Mouse (Mus musculus) embryonic fibroblast, embryonic 13.5 days (primary cell): Measurements from ENCODE around the gene Hsd17b11. TPM values are rescaled to one million over a fixed set of nuclear protein-coding genes. Genes with fewer than 3 reads are reported as not detected.
A peak's percentile ranks its signal among the peaks of the same experiment; 100 is the strongest.

Experiments
- H3K27ac ChIP-seq: 2 replicates; pipeline ENCODE4 v1.5.1; 2012; ENCODE audit warnings: low read length, control low read depth, inconsistent platforms; ENCODE audit not compliant: insufficient read depth
- H3K4me1 ChIP-seq: 2 replicates; pipeline ENCODE4 v1.6.1; 2011; ENCODE audit warnings: low read length; ENCODE audit not compliant: control insufficient read depth, insufficient read depth
- H3K4me3 ChIP-seq: 2 replicates; pipeline ENCODE4 v1.5.1; 2011; ENCODE audit warnings: mild to moderate bottlenecking, control low read depth, low read length; ENCODE audit not compliant: insufficient read depth
- CTCF ChIP-seq: IDR thresholded peaks from 2 replicates; pipeline ENCODE4 v1.5.1; 2011; ENCODE audit warnings: mild to moderate bottlenecking, control low read depth, low read length, moderate library complexity, borderline replicate concordance; ENCODE audit not compliant: insufficient read depth
- POLR2A ChIP-seq: IDR thresholded peaks from 2 replicates; pipeline ENCODE4 v1.6.1; 2011; ENCODE audit warnings: low read depth, mild to moderate bottlenecking, control low read depth, low read length, moderate library complexity
- polyA plus RNA-seq: library from polyadenylated mRNA; stranded (reverse); fragments of >200 nt; gene quantifications from 2 replicates; pipeline ENCODE4 v1.2.4, GENCODE M21; 2011; ENCODE audit warnings: low read depth; ENCODE audit not compliant: missing spikeins, insufficient read length

The Hsd17b11 gene
- polyA plus RNA-seq: 36.9 and 39.7 TPM in 2 replicates

DNA sequence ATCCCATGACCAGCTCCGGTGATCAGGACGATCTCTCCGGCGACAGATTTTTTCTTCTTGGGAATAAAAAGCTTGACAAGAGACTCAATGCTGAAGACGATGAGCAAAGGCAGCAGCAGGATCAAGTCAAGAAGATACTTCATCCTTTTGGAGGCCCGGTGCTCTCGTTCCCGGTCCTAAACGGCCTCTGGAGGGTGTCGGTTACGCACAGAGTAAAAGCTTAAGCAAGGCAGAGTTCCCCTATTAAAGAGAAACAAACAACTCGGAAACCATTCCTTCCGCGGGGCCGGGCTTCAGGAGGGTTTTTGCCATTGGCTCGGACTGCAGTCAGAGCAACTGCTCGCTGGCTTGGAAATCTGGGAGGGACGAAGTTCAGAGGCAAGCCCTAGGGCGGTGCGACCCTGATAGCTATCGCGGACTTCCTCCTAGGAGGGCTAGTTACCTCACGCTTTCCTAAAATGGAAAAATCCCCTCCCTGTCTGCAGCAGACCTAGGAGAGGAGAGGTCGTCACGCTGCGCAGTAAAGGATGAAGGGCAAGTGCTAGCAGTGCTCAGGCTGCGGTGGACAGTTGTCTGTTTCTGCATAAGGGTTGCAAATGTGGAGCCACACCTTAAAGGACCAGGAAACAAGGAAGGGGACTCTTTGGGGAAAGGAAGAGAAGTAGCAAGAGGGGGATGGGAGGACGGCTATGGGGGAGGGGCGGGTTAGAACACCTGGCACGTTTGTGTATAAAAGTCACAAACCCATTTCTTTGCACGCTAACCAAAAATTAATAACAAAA is at the start of gene Hsd17b11:
Gene Hsd17b11 (minus strand): TSS at position 323 of the 782 bp plus-strand sequence.
- Histone ChIP-seq H3K27ac (peak within 1 kb of the TSS; percentile 66), H3K4me3 (peak within 1 kb of the TSS; percentile 74), H3K4me1 (peaks cover 11% of the 10 kb centered on the region)
- TF ChIP-seq CTCF (no peak), POLR2A (peak; percentile 74)

DNA sequence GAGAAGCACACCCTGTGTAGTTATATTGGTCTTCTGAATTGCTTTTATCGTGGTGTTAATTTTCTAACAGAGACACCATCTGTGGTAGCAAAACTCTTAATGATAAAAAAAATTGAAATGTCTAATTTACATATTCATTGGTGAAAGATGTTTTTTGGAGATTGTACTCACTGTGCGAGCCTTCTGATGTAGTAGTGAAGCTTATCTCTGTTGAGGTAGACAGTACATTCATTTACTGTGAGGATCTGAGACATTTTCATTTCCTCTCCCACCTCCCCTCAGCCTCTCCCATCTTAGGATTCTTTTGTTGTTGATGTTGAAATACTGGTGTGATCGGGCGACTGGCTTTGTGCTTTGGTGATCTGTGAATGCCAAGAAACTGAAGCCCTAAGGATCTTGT is 49.3 kb upstream of the Hsd17b11 start:
- H3K27ac ChIP-seq: no peak overlapping the region
- no peak overlapping the region for H3K4me3 ChIP-seq
- no peaks in the 10 kb centered on the region for H3K4me1 ChIP-seq
- TF ChIP-seq CTCF (no peak), POLR2A (no peak)

DNA sequence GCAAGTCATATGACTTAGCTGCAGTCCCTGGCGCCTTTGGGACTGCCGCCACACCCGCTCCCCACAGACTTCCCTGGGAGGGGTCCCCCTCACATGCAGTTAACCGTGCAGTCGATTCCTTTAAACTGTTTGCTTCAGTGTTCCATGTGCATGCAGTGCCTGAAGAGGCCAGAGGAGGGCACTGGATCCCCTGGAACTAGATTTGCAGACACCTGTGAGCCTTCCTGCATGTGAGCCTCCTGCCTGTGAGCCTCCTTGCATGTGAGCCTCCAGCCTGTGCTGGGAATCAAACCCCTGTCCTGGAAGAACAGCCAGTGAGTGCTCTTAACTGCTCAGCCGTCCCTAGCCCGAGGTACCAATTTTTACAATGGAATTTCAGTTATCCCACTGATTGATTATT is 47.0 kb upstream of the Hsd17b11 start:
- TF ChIP-seq CTCF (peak; percentile 30; the same call in 1 of the 2 replicates), POLR2A (no peak)
- no peak overlapping the region for H3K4me3 ChIP-seq
- H3K4me1 ChIP-seq: no peaks in the 10 kb centered on the region
- H3K27ac ChIP-seq: no peak overlapping the region

DNA sequence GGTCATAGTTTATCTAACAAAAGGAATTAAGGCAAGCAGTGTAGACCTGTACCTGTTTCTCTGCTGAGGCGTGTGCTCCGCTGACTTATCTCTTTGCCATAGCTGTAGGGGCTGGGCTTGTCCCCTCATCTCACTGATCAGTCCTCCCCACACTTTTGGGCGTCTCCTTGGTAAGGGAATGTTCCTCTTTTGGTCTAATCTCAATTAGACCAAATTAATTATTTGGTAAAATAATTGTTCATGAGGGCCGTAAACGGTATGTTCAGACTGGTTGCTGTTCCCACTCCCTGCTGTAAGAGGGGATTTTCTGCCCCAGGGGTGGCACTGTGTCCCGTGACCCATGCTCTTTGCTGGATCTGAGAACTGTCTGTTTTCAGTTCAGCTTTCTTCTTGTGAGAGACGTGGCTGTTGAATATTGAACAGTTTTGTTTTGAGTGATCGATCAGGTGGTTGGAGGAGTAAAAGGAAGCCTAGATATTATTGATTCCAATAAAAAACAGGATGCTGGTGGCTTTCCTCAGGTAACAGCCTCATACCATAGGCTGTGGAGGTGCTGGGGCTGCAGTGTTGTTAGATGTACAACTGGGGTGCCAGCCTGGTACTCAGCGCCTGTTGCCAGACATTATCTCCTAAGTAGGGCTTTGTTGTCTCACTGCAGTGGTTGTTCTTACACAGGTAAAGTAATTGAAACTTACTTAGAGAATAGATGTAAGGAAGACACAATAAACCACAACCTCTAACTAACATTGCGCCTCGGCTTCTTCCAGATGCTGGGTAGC is 41.2 kb upstream of the Hsd17b11 start:
- Histone ChIP-seq H3K27ac (no peak overlapping the region), H3K4me1 (no peaks in the 10 kb centered on the region), H3K4me3 (no peak overlapping the region)
- no peak for TF ChIP-seq CTCF
- TF ChIP-seq POLR2A: no peak

DNA sequence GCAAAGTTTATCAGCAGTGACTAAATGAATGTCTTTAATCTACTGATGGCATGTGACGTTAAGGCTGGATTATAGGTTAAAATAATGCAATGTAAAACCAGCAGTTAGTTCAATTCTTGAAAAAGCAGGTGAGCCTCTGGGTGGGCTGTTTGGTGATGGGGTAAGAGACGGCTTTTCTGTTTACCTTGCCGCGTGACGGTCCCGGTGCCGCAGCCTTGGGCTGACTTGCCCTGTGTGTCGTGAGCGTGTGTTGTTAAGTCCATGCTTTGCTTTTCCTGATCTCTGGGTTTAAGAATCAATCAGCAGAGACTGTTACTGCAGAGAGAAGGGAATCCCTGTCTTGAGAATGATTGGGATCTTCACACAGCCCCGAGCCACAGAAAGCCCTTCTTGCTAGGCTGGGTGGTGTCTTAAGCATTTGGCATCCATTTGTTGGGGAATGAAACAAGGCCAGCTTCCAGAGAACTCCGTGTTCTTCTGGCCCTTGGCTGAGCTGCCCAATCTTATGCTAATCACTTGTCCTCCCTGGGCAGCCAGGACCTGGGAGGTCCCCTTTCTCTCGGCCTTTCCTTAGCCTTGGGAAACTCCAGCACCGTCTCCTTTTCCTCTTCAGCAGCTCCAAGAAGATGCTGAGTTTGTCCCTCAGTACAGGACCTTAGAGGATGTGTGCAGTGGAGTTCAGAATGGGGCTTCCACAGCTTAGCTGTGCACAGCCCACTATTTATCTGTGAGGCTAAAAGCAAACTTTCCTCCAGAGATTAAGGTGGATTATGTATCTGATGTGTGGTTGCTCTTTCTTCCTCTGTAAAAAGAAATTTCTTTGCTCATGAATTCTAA is 40.4 kb upstream of the Hsd17b11 start:
- Histone ChIP-seq H3K27ac (no peak overlapping the region), H3K4me1 (no peaks in the 10 kb centered on the region), H3K4me3 (no peak overlapping the region)
- TF ChIP-seq CTCF (no peak), POLR2A (no peak)

DNA sequence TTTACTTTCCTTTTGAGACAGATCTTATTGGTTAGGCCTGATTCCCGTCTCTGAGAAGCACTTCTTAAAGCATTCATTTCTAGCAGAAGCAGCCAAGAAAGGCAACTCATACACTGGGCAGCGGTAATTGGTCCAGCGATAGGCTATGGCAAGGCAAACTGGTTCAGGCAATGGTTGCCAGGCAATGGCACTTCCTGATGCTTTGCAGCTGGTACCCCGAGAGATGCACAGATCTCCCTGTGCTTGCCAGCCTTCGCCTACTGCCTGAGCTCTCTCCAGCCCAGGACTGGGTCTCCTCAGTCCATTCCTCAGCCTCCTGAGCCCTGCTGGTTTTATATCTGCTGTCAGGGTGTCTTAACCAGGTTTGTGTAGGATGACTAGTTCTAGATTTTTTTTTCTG is 38.7 kb upstream of the Hsd17b11 start:
- Histone ChIP-seq H3K4me3 (no peak overlapping the region), H3K27ac (no peak overlapping the region)
- no peak for TF ChIP-seq CTCF

DNA sequence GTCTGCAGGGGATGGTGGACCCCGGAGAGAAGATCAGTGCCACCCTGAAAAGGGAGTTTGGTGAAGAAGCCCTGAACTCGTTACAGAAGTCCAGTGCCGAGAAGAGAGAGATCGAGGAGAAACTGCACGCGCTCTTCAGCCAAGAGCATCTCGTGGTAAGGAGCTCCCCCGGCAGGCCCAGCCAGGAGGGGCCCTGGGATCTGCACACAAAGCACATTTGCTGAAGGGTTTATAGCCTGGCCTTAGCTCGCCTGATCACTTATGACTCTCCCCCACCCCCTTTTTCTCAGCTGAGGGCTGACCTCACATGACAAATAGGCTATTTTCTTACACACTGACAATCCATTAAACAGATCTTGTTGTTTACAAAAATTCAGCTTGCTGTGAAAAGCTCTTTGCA is 37.9 kb upstream of the Hsd17b11 start:
- TF ChIP-seq CTCF (no peak), POLR2A (no peak)
- Histone ChIP-seq H3K4me3 (no peak overlapping the region), H3K4me1 (peaks cover 3% of the 10 kb centered on the region; the same call in 1 of the 2 replicates), H3K27ac (no peak overlapping the region)

More for the DNA sequence above, 38.7 kb upstream of the Hsd17b11 start:
- peaks cover 3% of the 10 kb centered on the region; the same call in 1 of the 2 replicates for H3K4me1 ChIP-seq

DNA sequence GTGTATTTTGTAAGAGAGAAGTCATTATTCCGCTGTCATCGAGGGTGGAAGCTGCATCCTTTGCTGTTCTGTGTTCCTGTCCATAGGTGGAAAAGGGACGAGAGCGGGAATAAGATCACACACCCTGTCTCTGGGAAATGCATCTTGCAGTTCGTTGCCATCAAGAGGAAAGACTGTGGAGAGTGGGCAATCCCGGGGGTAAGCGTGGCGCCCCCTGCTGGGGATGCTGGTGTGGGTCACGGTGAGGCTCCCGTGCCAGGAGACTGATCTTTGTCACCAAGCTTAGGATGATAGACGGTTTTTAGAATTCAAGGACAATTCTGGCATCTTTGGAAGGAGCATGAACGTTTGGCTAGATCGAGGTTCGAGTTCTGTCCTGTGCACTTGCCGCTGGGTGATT is 36.3 kb upstream of the Hsd17b11 start:
- H3K27ac ChIP-seq: no peak overlapping the region
- TF ChIP-seq POLR2A: no peak
- peak; percentile 33; the same call in 1 of the 2 replicates for TF ChIP-seq CTCF
- H3K4me1 ChIP-seq: peaks cover 3% of the 10 kb centered on the region; the same call in 1 of the 2 replicates
- no peak overlapping the region for H3K4me3 ChIP-seq

DNA sequence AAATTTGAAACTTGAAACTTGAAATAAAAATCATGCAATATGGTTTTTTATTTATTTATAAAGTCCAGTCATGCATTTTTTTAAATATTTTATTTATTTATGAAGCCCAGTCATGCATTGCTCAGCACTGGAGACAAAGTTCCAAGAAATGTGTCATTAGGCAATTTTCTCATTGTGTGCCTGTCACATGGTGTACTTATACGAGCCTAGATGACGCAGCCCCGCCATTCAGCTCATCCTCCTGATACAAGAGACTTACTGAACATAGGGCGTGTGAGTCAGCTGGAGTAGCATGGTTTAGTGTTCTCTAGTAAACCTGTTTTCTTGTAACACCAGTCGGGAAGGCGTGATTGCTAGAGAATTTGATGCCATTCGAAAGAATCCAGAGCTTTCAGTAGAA is 34.6 kb upstream of the Hsd17b11 start:
- TF ChIP-seq CTCF (no peak), POLR2A (no peak)
- Histone ChIP-seq H3K4me3 (no peak overlapping the region), H3K4me1 (peaks cover 3% of the 10 kb centered on the region; the same call in 1 of the 2 replicates), H3K27ac (0 out of 2 replicates have a peak overlapping the region, but pooled peaks have one; percentile 29)
